Mouse (Mus musculus): ENCODE results near the gene Ephb1.

GRCm38 (mm10) chr9:102297986-102298385 is 56.5 kb downstream of the Ephb1 start:
- TF ChIP-seq POLR2A (IDR thresholded peaks at IDR 0.05; ENCODE audit: low read depth, low read length): no peak
- TF ChIP-seq CTCF (conservative IDR thresholded peaks at IDR 0.05; ENCODE audit: insufficient read depth, insufficient read length, low read depth, low read length): no peak
